Mouse (Mus musculus) E14TG2a.4 (cell line): ENCODE measurements around the gene Ccdc125.

ENCODE experiments used
- CTCF ChIP-seq: conservative IDR thresholded peaks from 2 replicates; pipeline ENCODE4 v1.5.1; 2014; ENCODE audit warnings: low read length
- NANOG ChIP-seq: IDR thresholded peaks from 2 replicates; pipeline ENCODE4 v1.6.1; 2014; ENCODE audit warnings: borderline replicate concordance, low read length, mixed read lengths
- POU5F1 ChIP-seq: IDR thresholded peaks from 2 replicates; pipeline ENCODE4 v1.6.1; 2014; ENCODE audit warnings: low read length, borderline replicate concordance

DNA sequence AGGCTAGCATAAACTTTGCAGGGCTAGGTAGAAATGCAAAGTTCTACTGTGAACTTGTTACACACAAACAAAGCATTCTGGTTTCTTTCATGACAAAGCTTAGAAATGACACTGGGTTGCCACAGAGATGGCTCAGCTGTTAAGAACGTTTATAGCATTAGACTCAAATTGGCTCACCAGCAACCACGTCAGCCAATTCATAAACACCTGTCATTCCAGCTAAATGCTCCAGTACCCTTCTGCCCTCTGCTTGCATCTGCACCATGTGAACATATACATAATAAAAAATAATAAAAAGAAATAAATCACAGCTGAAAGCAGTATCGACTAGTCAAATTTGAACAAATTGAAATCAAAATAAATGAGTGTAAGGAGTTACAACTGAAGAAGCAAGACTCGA is 47.3 kb upstream of the Ccdc125 start:
- no peak for TF ChIP-seq NANOG
- no peak for TF ChIP-seq CTCF
- no peak for TF ChIP-seq POU5F1
